Mouse (Mus musculus): ENCODE results near the gene Tmem39b. TPM values are rescaled to one million over a fixed set of nuclear protein-coding genes. Genes with fewer than 3 reads are reported as not detected.
A peak's percentile ranks its signal among the peaks of the same experiment; 100 is the strongest.

Gene Tmem39b
- polyA plus RNA-seq (2014; fragmentation: Nextera tagmentation; extraction: Ambion mirVana), result 12.3 and 16.1 TPM in 2 replicates

GRCm38 (mm10) chr4:129696158-129696985, at the start of gene Tmem39b:
Gene Tmem39b, minus strand, starts transcription at chr4:129696838.
- H3K9me3 ChIP-seq (replicated peaks; ENCODE audit: control insufficient read depth, low read length), result no peaks in the 10 kb centered on the region
- H3K4me2 ChIP-seq, result peak within 1 kb of the TSS; percentile 72
- peaks cover 10% of the 10 kb centered on the region; the same call in 1 of the 2 replicates for H3K36me3 ChIP-seq (ENCODE audit: control insufficient read depth, insufficient read depth, low read length)
- H3K4me1 ChIP-seq (ENCODE audit: control insufficient read depth, insufficient read depth, low read length), result peaks cover 8% of the 10 kb centered on the region; the same call in 1 of the 2 replicates
- under 1% methylated on average over 57 of the region's 57 CpGs for WGBS (ENCODE audit: insufficient replicate concordance)
- no peaks in the 10 kb centered on the region for H3K27me3 ChIP-seq (ENCODE audit: control insufficient read depth, insufficient read depth, low read length)
- ATAC-seq (replicated peaks; ENCODE audit: insufficient number of reproducible peaks, low FRiP score, low TSS enrichment), result peak; percentile 79
- peak within 1 kb of the TSS; percentile 81 for H3K4me3 ChIP-seq (ENCODE audit: low read depth, low read length)
- peak within 1 kb of the TSS; percentile 83 for H3K27ac ChIP-seq (ENCODE audit: low read depth, low read length)
- peak within 1 kb of the TSS; percentile 77 for H3K9ac ChIP-seq (ENCODE audit: low read depth, low read length)

DNA sequence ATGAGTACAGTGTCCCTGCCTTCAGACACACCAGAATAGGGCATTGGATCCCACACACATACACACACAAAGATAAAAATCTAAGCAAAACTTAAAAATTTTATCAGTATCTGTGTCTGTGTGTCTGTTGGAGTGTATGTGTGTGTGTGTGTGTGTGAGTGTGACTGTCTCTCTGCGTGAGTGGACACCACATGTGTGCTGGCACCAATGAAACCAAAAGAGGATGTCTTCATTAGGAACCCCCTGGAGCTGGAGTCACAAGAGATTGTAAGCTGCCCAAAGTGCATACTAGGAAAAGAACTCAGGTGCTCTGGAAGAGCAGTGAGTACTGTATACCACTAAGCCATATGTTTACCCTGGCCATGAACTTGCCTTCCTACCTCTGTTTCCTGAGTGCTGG, 49.5 kb upstream of the Tmem39b start:
- no peak for ATAC-seq (replicated peaks; ENCODE audit: insufficient number of reproducible peaks, low FRiP score, low TSS enrichment)
- Histone ChIP-seq H3K9me3 (replicated peaks; ENCODE audit: control insufficient read depth, low read length) (no peaks in the 10 kb centered on the region), H3K4me1 (ENCODE audit: control insufficient read depth, insufficient read depth, low read length) (peaks cover 15% of the 10 kb centered on the region), H3K9ac (ENCODE audit: low read depth, low read length) (no peak overlapping the region), H3K4me2 (no peak overlapping the region), H3K27ac (ENCODE audit: low read depth, low read length) (no peak overlapping the region), H3K4me3 (ENCODE audit: low read depth, low read length) (no peak overlapping the region), H3K27me3 (ENCODE audit: control insufficient read depth, insufficient read depth, low read length) (no peaks in the 10 kb centered on the region), H3K36me3 (ENCODE audit: control insufficient read depth, insufficient read depth, low read length) (no peaks in the 10 kb centered on the region)
- 74% methylated on average over 1 of the region's 1 CpGs for WGBS (ENCODE audit: insufficient replicate concordance)

GRCm38 (mm10) chr4:129743494-129743893, 46.9 kb upstream of the Tmem39b start:
- H3K27me3 ChIP-seq (ENCODE audit: control insufficient read depth, insufficient read depth, low read length), result no peaks in the 10 kb centered on the region
- peak overlapping the region; percentile 100 for H3K27ac ChIP-seq (ENCODE audit: low read depth, low read length)
- H3K36me3 ChIP-seq (ENCODE audit: control insufficient read depth, insufficient read depth, low read length), result no peaks in the 10 kb centered on the region
- peak overlapping the region; percentile 81 for H3K4me3 ChIP-seq (ENCODE audit: low read depth, low read length)
- H3K9ac ChIP-seq (ENCODE audit: low read depth, low read length), result peak overlapping the region; percentile 94
- ATAC-seq (replicated peaks; ENCODE audit: insufficient number of reproducible peaks, low FRiP score, low TSS enrichment), result no peak
- 48% methylated on average over 2 of the region's 2 CpGs for WGBS (ENCODE audit: insufficient replicate concordance)
- peaks cover 18% of the 10 kb centered on the region for H3K4me1 ChIP-seq (ENCODE audit: control insufficient read depth, insufficient read depth, low read length)
- H3K9me3 ChIP-seq (replicated peaks; ENCODE audit: control insufficient read depth, low read length), result no peaks in the 10 kb centered on the region
- H3K4me2 ChIP-seq, result peak overlapping the region; percentile 69

DNA sequence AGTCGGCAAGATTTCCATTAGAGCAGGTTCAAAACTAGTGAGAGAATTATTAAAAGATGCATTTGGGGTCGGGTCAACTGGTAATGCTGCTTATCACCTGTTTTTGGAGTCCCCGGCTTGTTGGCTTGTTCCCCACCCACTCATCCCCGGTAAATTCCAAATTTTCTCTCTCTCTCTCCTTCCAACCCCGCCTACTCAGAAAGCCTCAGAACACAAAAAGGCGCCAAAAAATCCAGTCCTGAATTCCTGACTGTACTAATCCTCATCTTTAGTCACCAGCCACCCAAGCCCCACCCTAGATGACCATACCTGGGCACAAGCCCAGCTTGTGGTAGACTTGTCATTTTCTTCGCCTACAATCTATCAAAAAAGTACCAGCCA, 46.4 kb upstream of the Tmem39b start:
- Histone ChIP-seq H3K27ac (ENCODE audit: low read depth, low read length) (peak overlapping the region; percentile 100), H3K9ac (ENCODE audit: low read depth, low read length) (peak overlapping the region; percentile 94), H3K36me3 (ENCODE audit: control insufficient read depth, insufficient read depth, low read length) (no peaks in the 10 kb centered on the region), H3K4me3 (ENCODE audit: low read depth, low read length) (peak overlapping the region; percentile 81), H3K4me2 (peak overlapping the region; percentile 69), H3K9me3 (replicated peaks; ENCODE audit: control insufficient read depth, low read length) (no peaks in the 10 kb centered on the region), H3K27me3 (ENCODE audit: control insufficient read depth, insufficient read depth, low read length) (no peaks in the 10 kb centered on the region), H3K4me1 (ENCODE audit: control insufficient read depth, insufficient read depth, low read length) (peaks cover 18% of the 10 kb centered on the region)
- 11% methylated on average over 7 of the region's 7 CpGs for WGBS (ENCODE audit: insufficient replicate concordance)
- no peak for ATAC-seq (replicated peaks; ENCODE audit: insufficient number of reproducible peaks, low FRiP score, low TSS enrichment)

GRCm38 (mm10) chr4:129742232-129743009, 45.8 kb upstream of the Tmem39b start, which contains the start of gene Khdrbs1:
Gene Khdrbs1, minus strand, starts transcription at chr4:129742303.
- peak within 1 kb of the TSS; percentile 69 for H3K4me2 ChIP-seq
- no peaks in the 10 kb centered on the region for H3K36me3 ChIP-seq (ENCODE audit: control insufficient read depth, insufficient read depth, low read length)
- H3K4me1 ChIP-seq (ENCODE audit: control insufficient read depth, insufficient read depth, low read length), result peaks cover 18% of the 10 kb centered on the region
- H3K27me3 ChIP-seq (ENCODE audit: control insufficient read depth, insufficient read depth, low read length), result no peaks in the 10 kb centered on the region
- H3K27ac ChIP-seq (ENCODE audit: low read depth, low read length), result peak within 1 kb of the TSS; percentile 100
- peak within 1 kb of the TSS; percentile 94 for H3K9ac ChIP-seq (ENCODE audit: low read depth, low read length)
- peak within 1 kb of the TSS; percentile 81 for H3K4me3 ChIP-seq (ENCODE audit: low read depth, low read length)
- no peaks in the 10 kb centered on the region for H3K9me3 ChIP-seq (replicated peaks; ENCODE audit: control insufficient read depth, low read length)
- under 1% methylated on average over 68 of the region's 76 CpGs for WGBS (ENCODE audit: insufficient replicate concordance)
- ATAC-seq (replicated peaks; ENCODE audit: insufficient number of reproducible peaks, low FRiP score, low TSS enrichment), result peak; percentile 91

DNA sequence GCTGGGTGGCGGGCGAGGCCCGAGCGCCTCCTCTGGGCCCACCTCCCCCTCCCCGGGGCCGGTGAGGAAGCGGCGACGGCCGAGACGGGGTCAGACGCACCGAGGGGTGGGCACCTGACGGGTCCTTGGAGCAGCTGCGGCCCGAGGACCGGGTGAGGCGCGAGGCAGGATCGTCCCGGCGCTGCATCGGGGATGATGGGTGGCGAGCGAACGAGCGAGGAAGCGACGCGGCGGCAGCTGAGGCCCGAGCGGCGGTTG, 45.3 kb upstream of the Tmem39b start:
- Histone ChIP-seq H3K4me1 (ENCODE audit: control insufficient read depth, insufficient read depth, low read length) (peaks cover 21% of the 10 kb centered on the region), H3K4me3 (ENCODE audit: low read depth, low read length) (peak overlapping the region; percentile 81), H3K27ac (ENCODE audit: low read depth, low read length) (peak overlapping the region; percentile 100), H3K9ac (ENCODE audit: low read depth, low read length) (peak overlapping the region; percentile 94), H3K9me3 (replicated peaks; ENCODE audit: control insufficient read depth, low read length) (no peaks in the 10 kb centered on the region), H3K4me2 (peak overlapping the region; percentile 65), H3K27me3 (ENCODE audit: control insufficient read depth, insufficient read depth, low read length) (no peaks in the 10 kb centered on the region), H3K36me3 (ENCODE audit: control insufficient read depth, insufficient read depth, low read length) (no peaks in the 10 kb centered on the region)
- WGBS (ENCODE audit: insufficient replicate concordance), result under 1% methylated on average over 34 of the region's 34 CpGs
- ATAC-seq (replicated peaks; ENCODE audit: insufficient number of reproducible peaks, low FRiP score, low TSS enrichment), result peak; percentile 28

- Histone ChIP-seq H3K4me1 (ENCODE audit: control insufficient read depth, insufficient read depth, low read length) (peaks cover 21% of the 10 kb centered on the region), H3K4me3 (ENCODE audit: low read depth, low read length) (peak overlapping the region; percentile 81), H3K4me2 (peak overlapping the region; percentile 65), H3K9ac (ENCODE audit: low read depth, low read length) (peak overlapping the region; percentile 94), H3K36me3 (ENCODE audit: control insufficient read depth, insufficient read depth, low read length) (no peaks in the 10 kb centered on the region), H3K27me3 (ENCODE audit: control insufficient read depth, insufficient read depth, low read length) (no peaks in the 10 kb centered on the region), H3K27ac (ENCODE audit: low read depth, low read length) (peak overlapping the region; percentile 100), H3K9me3 (replicated peaks; ENCODE audit: control insufficient read depth, low read length) (no peaks in the 10 kb centered on the region)
- under 1% methylated on average over 62 of the region's 62 CpGs for WGBS (ENCODE audit: insufficient replicate concordance)
- ATAC-seq (replicated peaks; ENCODE audit: insufficient number of reproducible peaks, low FRiP score, low TSS enrichment), result no peak
Observed at GRCm38 (mm10) chr4:129741251-129741973, 44.8 kb upstream of the Tmem39b start.

DNA sequence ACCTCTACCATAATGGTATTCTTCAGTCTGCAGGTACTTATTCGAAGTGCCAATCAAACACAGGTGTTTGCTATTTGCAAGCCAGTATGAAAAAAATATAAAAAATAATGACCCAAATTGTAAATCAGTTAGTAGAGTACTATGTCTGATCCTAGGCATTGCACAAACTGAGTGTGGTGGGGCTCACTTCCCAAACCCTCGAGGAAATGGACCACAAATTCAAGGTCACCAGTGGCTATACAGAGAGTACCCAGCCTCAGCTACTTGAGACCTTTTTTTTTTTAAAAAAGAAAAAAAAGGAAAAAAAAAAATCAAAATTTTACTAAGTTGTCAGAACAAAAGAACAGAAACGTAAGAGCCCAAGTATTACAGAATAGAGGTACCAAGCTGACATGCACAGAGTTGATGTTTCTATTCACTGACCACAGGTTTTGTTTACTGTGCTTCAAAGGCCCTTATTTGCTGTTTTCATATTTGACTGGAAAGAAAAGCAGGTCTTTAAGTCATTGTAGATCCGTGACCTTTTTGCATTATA, 42.5 kb upstream of the Tmem39b start:
- WGBS (ENCODE audit: insufficient replicate concordance), result 83% methylated on average over 4 of the region's 4 CpGs
- Histone ChIP-seq H3K4me1 (ENCODE audit: control insufficient read depth, insufficient read depth, low read length) (peaks cover 21% of the 10 kb centered on the region), H3K9me3 (replicated peaks; ENCODE audit: control insufficient read depth, low read length) (no peaks in the 10 kb centered on the region), H3K4me2 (peak overlapping the region; percentile 31), H3K36me3 (ENCODE audit: control insufficient read depth, insufficient read depth, low read length) (no peaks in the 10 kb centered on the region; the same call in 1 of the 2 replicates), H3K27me3 (ENCODE audit: control insufficient read depth, insufficient read depth, low read length) (no peaks in the 10 kb centered on the region), H3K9ac (ENCODE audit: low read depth, low read length) (no peak overlapping the region), H3K27ac (ENCODE audit: low read depth, low read length) (no peak overlapping the region), H3K4me3 (ENCODE audit: low read depth, low read length) (0 out of 2 replicates have a peak overlapping the region, but pooled peaks have one; percentile 8)
- no peak for ATAC-seq (replicated peaks; ENCODE audit: insufficient number of reproducible peaks, low FRiP score, low TSS enrichment)

Data from heart, embryonic 11.5 days (tissue).